Mouse (Mus musculus) E14TG2a.4 (cell line): ENCODE data around the gene Hip1.

Experiments used
- CTCF ChIP-seq: conservative IDR thresholded peaks from 2 replicates; pipeline ENCODE4 v1.5.1; 2014; ENCODE audit warnings: low read length
- NANOG ChIP-seq: IDR thresholded peaks from 2 replicates; pipeline ENCODE4 v1.6.1; 2014; ENCODE audit warnings: borderline replicate concordance, low read length, mixed read lengths
- POU5F1 ChIP-seq: IDR thresholded peaks from 2 replicates; pipeline ENCODE4 v1.6.1; 2014; ENCODE audit warnings: low read length, borderline replicate concordance

- TF ChIP-seq CTCF: no peak
- no peak for TF ChIP-seq POU5F1
- no peak for TF ChIP-seq NANOG
These were observed 59.6 kb downstream of the Hip1 start for GRCm38 (mm10) chr5:135485289-135485688.
